Mouse (Mus musculus): Measurements from ENCODE around the gene Rundc3a.

Rundc3a gene

GRCm38 (mm10) chr11:102406900-102407833 lies 14.0 kb downstream of the Rundc3a start:
- ChIA-PET POLR2A (interaction anchor here (0.5 to 35.7 kb wide), 153 partner anchors 7 to 753 kb away, joined by 3 to 1349 read pairs (median 8); partner anchors contain the start of genes Grn (in 4 of the 4), Rundc3a (in 4 of the 4), Ubtf (in 4 of the 4) and Atxn7l3 (in 3 of the 4)), CTCF (interaction anchor here (0.5 to 4.5 kb wide), 22 partner anchors 12 to 225 kb away, joined by 3 to 62 read pairs (median 4); partner anchors contain the start of genes BC030867 (in 1 of the 4), Fam171a2 (in 1 of the 4), Fzd2 (in 1 of the 4) and Grn (in 1 of the 4))

GRCm38 (mm10) chr11:102407834-102408215 lies 14.6 kb downstream of the Rundc3a start, which contains the start of gene Slc25a39:
Gene Slc25a39, minus strand, starts transcription at chr11:102407946.
- ChIA-PET CTCF (interaction anchor here (0.5 to 4.5 kb wide), 29 partner anchors 13 to 225 kb away, joined by 3 to 62 read pairs (median 4); partner anchors contain the start of genes BC030867 (in 2 of the 4), Fam171a2 (in 1 of the 4), Grn (in 1 of the 4) and Rundc3a (in 1 of the 4)), POLR2A (interaction anchor here (0.5 to 35.7 kb wide), 178 partner anchors 8 to 726 kb away, joined by 3 to 1349 read pairs (median 7); partner anchors contain the start of genes Grn (in 4 of the 4), Rundc3a (in 4 of the 4), Ubtf (in 4 of the 4) and Asb16 (in 3 of the 4))

GRCm38 (mm10) chr11:102408344-102408876 lies 15.2 kb downstream of the Rundc3a start:
- ChIA-PET POLR2A (interaction anchor here (0.6 to 35.7 kb wide), 151 partner anchors 8 to 726 kb away, joined by 3 to 1349 read pairs (median 8); partner anchors contain the start of genes Rundc3a (in 4 of the 4), Ubtf (in 4 of the 4), Asb16 (in 3 of the 4) and BC030867 (in 3 of the 4)), CTCF (interaction anchor here (0.6 to 4.5 kb wide), 28 partner anchors 14 to 160 kb away, joined by 3 to 62 read pairs (median 4); partner anchors contain the start of genes BC030867 (in 2 of the 4), Grn (in 1 of the 4), Rundc3a (in 1 of the 4) and Tmub2 (in 1 of the 4))

- CTCF ChIA-PET, result interaction anchor here (0.6 to 4.5 kb wide), 28 partner anchors 13 to 484 kb away, joined by 3 to 62 read pairs (median 6); partner anchors contain the start of genes BC030867 (in 2 of the 4), Grn (in 1 of the 4) and Tmub2 (in 1 of the 4)
- POLR2A ChIA-PET, result interaction anchor here (0.5 to 35.7 kb wide), 140 partner anchors 8 to 724 kb away, joined by 3 to 1349 read pairs (median 10); partner anchors contain the start of genes Ubtf (in 4 of the 4), Asb16 (in 3 of the 4), BC030867 (in 3 of the 4) and Fam171a2 (in 3 of the 4)
Observed at GRCm38 (mm10) chr11:102408888-102409794, 15.9 kb downstream of the Rundc3a start.

- CTCF ChIA-PET, result interaction anchor here (0.6 to 4.5 kb wide), 18 partner anchors 21 to 166 kb away, joined by 3 to 62 read pairs (median 4); partner anchors contain the start of genes BC030867 (in 1 of the 4), Grn (in 1 of the 4) and Tmub2 (in 1 of the 4)
Observed at GRCm38 (mm10) chr11:102409795-102410330, 16.7 kb downstream of the Rundc3a start.

GRCm38 (mm10) chr11:102410345-102410744 lies 17.1 kb downstream of the Rundc3a start:
- ChIA-PET CTCF (interaction anchor here (0.6 to 4.5 kb wide), 20 partner anchors 20 to 162 kb away, joined by 3 to 62 read pairs (median 4); partner anchors contain the start of genes BC030867 (in 1 of the 4), Grn (in 1 of the 4) and Tmub2 (in 1 of the 4)), POLR2A (interaction anchor here (0.6 to 35.7 kb wide), 36 partner anchors 9 to 299 kb away, joined by 3 to 1349 read pairs (median 7); partner anchors contain the start of genes Grn (in 3 of the 4), Rundc3a (in 3 of the 4), Tmub2 (in 3 of the 4) and Ubtf (in 3 of the 4))

More at GRCm38 (mm10) chr11:102409795-102410330, 16.7 kb downstream of the Rundc3a start:
- POLR2A ChIA-PET, result interaction anchor here (0.6 to 35.7 kb wide), 46 partner anchors 8 to 299 kb away, joined by 3 to 1349 read pairs (median 9); partner anchors contain the start of genes Grn (in 3 of the 4), Rundc3a (in 3 of the 4), Ubtf (in 3 of the 4) and Tmub2 (in 2 of the 4)

- CTCF ChIA-PET, result interaction anchor here (0.5 to 4.5 kb wide), 35 partner anchors 14 to 515 kb away, joined by 3 to 62 read pairs (median 5); partner anchors contain the start of genes Grn (in 2 of the 4), Atxn7l3 (in 1 of the 4) and Tmub2 (in 1 of the 4)
- POLR2A ChIA-PET, result interaction anchor here in 3 of 4 experiments (0.6 to 35.7 kb wide), 22 partner anchors 10 to 162 kb away, joined by 3 to 1349 read pairs (median 8); partner anchors contain the start of genes Tmub2 (in 3 of the 3), Ubtf (in 3 of the 3), Grn (in 2 of the 3) and Rundc3a (in 2 of the 3)
Observed at GRCm38 (mm10) chr11:102411061-102411460, 17.9 kb downstream of the Rundc3a start.

GRCm38 (mm10) chr11:102411704-102412103 lies 18.5 kb downstream of the Rundc3a start:
- CTCF ChIA-PET, result interaction anchor here (0.6 to 2.7 kb wide), 32 partner anchors 14 to 515 kb away, joined by 3 to 14 read pairs (median 4); partner anchors contain the start of genes Grn (in 2 of the 4), Atxn7l3 (in 1 of the 4), BC030867 (in 1 of the 4) and Tmub2 (in 1 of the 4)
- POLR2A ChIA-PET, result interaction anchor here (0.6 to 35.7 kb wide), 21 partner anchors 12 to 163 kb away, joined by 3 to 1349 read pairs (median 5); partner anchors contain the start of genes Grn (in 3 of the 4), Tmub2 (in 3 of the 4), Ubtf (in 2 of the 4) and BC030867 (in 1 of the 4)

- CTCF ChIA-PET, result interaction anchor here in 2 of 4 experiments (0.8 to 2.7 kb wide), 9 partner anchors 14 to 104 kb away, joined by 3 to 14 read pairs (median 6); partner anchors contain the start of genes Fam171a2 (in 1 of the 2) and Grn (in 1 of the 2)
- POLR2A ChIA-PET, result interaction anchor here (0.6 to 35.7 kb wide), 14 partner anchors 11 to 128 kb away, joined by 3 to 1349 read pairs (median 6); partner anchors contain the start of genes Grn (in 3 of the 4), Ubtf (in 2 of the 4) and Tmub2 (in 1 of the 4)
Observed at GRCm38 (mm10) chr11:102413059-102413458, 19.9 kb downstream of the Rundc3a start.

GRCm38 (mm10) chr11:102415034-102415802 lies 22.0 kb downstream of the Rundc3a start:
- POLR2A ChIA-PET, result interaction anchor here (0.6 to 35.7 kb wide), 17 partner anchors 8 to 165 kb away, joined by 3 to 1349 read pairs (median 4); partner anchors contain the start of genes Grn (in 2 of the 4), Ubtf (in 2 of the 4) and Slc25a39 (in 1 of the 4)
- CTCF ChIA-PET, result interaction anchor here in 2 of 4 experiments (0.5 to 2.3 kb wide), 11 partner anchors 9 to 278 kb away, joined by 3 to 17 read pairs (median 4); partner anchors contain the start of gene Grn (in 2 of the 2)

GRCm38 (mm10) chr11:102417160-102417559 lies 24.0 kb downstream of the Rundc3a start:
- ChIA-PET CTCF (interaction anchor here in 3 of 4 experiments (0.6 to 2.3 kb wide), 3 partner anchors 14 to 143 kb away, joined by 8 to 22 read pairs (median 13); partner anchors contain the start of gene Grn (in 1 of the 3)), POLR2A (interaction anchor here in 3 of 4 experiments (0.7 to 35.7 kb wide), 12 partner anchors 9 to 103 kb away, joined by 3 to 1349 read pairs (median 6); partner anchors contain the start of genes Grn (in 3 of the 3), Slc25a39 (in 2 of the 3) and Ubtf (in 2 of the 3))

- ChIA-PET CTCF (interaction anchor here in 2 of 4 experiments (0.6 to 1.2 kb wide), 2 partner anchors 12 to 174 kb away, joined by 3 to 6 read pairs; no protein-coding TSS in a partner anchor), POLR2A (interaction anchor here in 2 of 4 experiments (1.1 to 35.7 kb wide), 6 partner anchors 11 to 105 kb away, joined by 3 to 1349 read pairs (median 10); partner anchors contain the start of genes Slc25a39 (in 2 of the 2), Ubtf (in 2 of the 2), Fam171a2 (in 1 of the 2) and Grn (in 1 of the 2))
Observed at GRCm38 (mm10) chr11:102418887-102419286, 25.7 kb downstream of the Rundc3a start.

- CTCF ChIA-PET, result interaction anchor here in 2 of 4 experiments (0.6 to 1.2 kb wide), 4 partner anchors 13 to 893 kb away, joined by 3 to 4 read pairs (median 4); no protein-coding TSS in a partner anchor
- POLR2A ChIA-PET, result interaction anchor here in 2 of 4 experiments (0.6 to 35.7 kb wide), 9 partner anchors 8 to 185 kb away, joined by 3 to 1349 read pairs (median 6); partner anchors contain the start of genes Grn (in 2 of the 2), Slc25a39 (in 2 of the 2) and Ubtf (in 1 of the 2)
Observed at GRCm38 (mm10) chr11:102421559-102421958, 28.4 kb downstream of the Rundc3a start.

All from embryonic stem cell, embryonic (primary cell).